Mouse (Mus musculus) 416B (cell line): ENCODE data around the gene Calm3.
"Not testable (repeated sequence)": the region's sequence is repeated elsewhere in the genome, so short reads cannot be mapped to it uniquely, and the experiment has no call there.

Experiments used
- DNase-seq: peaks from one replicate; pipeline ENCODE4 v3.0.0; 2011; ENCODE audit warnings: low read depth

Calm3 gene

GRCm38 (mm10) chr7:16924037-16924834 lies at the start of gene Calm3:
Gene Calm3, minus strand, starts transcription at chr7:16924114.
- DNase-seq: peak; percentile 100

GRCm38 (mm10) chr7:16971160-16971559 lies 47.2 kb upstream of the Calm3 start:
- no peak for DNase-seq

GRCm38 (mm10) chr7:16968414-16968813 lies 44.5 kb upstream of the Calm3 start:
- no peak for DNase-seq

GRCm38 (mm10) chr7:16961678-16962077 lies 37.8 kb upstream of the Calm3 start:
- no peak for DNase-seq

- DNase-seq: no peak
Measured at GRCm38 (mm10) chr7:16959539-16960187, 35.7 kb upstream of the Calm3 start, which contains the start of gene Pnmal1. Gene Pnmal1, plus strand, starts transcription at chr7:16959679.

GRCm38 (mm10) chr7:16956410-16957265 lies 32.7 kb upstream of the Calm3 start:
- no peak for DNase-seq

GRCm38 (mm10) chr7:16955712-16956111 lies 31.8 kb upstream of the Calm3 start:
- peak; percentile 53 for DNase-seq

GRCm38 (mm10) chr7:16953776-16954175 lies 29.9 kb upstream of the Calm3 start:
- not testable (repeated sequence) for DNase-seq

GRCm38 (mm10) chr7:16950861-16951635 lies 27.1 kb upstream of the Calm3 start:
- peak; percentile 91 for DNase-seq

GRCm38 (mm10) chr7:16949908-16950841 lies 26.3 kb upstream of the Calm3 start:
- peak; percentile 74 for DNase-seq

- no peak for DNase-seq
Measured at GRCm38 (mm10) chr7:16948923-16949458, 25.1 kb upstream of the Calm3 start.

GRCm38 (mm10) chr7:16947959-16948361 lies 24.0 kb upstream of the Calm3 start:
- DNase-seq: no peak

GRCm38 (mm10) chr7:16947349-16947895 lies 23.5 kb upstream of the Calm3 start:
- DNase-seq: no peak

- DNase-seq: no peak
Measured at GRCm38 (mm10) chr7:16946441-16947348, 22.8 kb upstream of the Calm3 start.

GRCm38 (mm10) chr7:16945419-16945818 lies 21.5 kb upstream of the Calm3 start:
- DNase-seq: no peak

GRCm38 (mm10) chr7:16944808-16945315 lies 20.9 kb upstream of the Calm3 start:
- DNase-seq: no peak

GRCm38 (mm10) chr7:16944061-16944807 lies 20.3 kb upstream of the Calm3 start, which contains the start of gene Pnmal2:
Gene Pnmal2, plus strand, starts transcription at chr7:16944682.
- DNase-seq: no peak

- DNase-seq: no peak
Measured at GRCm38 (mm10) chr7:16942861-16943260, 18.9 kb upstream of the Calm3 start.
